Mouse (Mus musculus) G1E (cell line): ENCODE data around the gene Trim62. TPM values are rescaled to one million over a fixed set of nuclear protein-coding genes. Genes with fewer than 3 reads are reported as not detected.

ENCODE experiments used
- ATAC-seq: 2 replicates; pipeline ENCODE4 v1.8.0; 2016; ENCODE audit warnings: mild to moderate bottlenecking; ENCODE audit not compliant: insufficient number of reproducible peaks, poor library complexity, low FRiP score, severe bottlenecking; ENCODE audit errors: extremely low read depth
- DNase-seq: peaks from one replicate; pipeline ENCODE4 v3.0.0; 2012; ENCODE audit warnings: low spot score
- H3K27me3 ChIP-seq: 2 replicates; pipeline ENCODE4 v1.6.1; 2012; ENCODE audit warnings: mild to moderate bottlenecking, low read length, inconsistent platforms; ENCODE audit not compliant: insufficient read depth
- H3K36me3 ChIP-seq: replicated peaks from 2 replicates; pipeline ENCODE3; 2012; ENCODE audit warnings: mild to moderate bottlenecking, inconsistent platforms
- H3K4me1 ChIP-seq: 2 replicates; pipeline ENCODE4 v1.6.1; 2012; ENCODE audit warnings: low read depth, low read length, inconsistent platforms, mixed read lengths; ENCODE audit not compliant: insufficient read depth
- H3K4me3 ChIP-seq: 2 replicates; pipeline ENCODE4 v1.5.1; 2012; ENCODE audit warnings: low read depth, mild to moderate bottlenecking, inconsistent platforms, low read length, moderate library complexity, mixed read lengths
- H3K9me3 ChIP-seq: replicated peaks from 2 replicates; pipeline ENCODE4 v1.6.1; 2012; ENCODE audit warnings: inconsistent platforms
- CTCF ChIP-seq: IDR thresholded peaks from 2 replicates; pipeline ENCODE4 v1.5.1; 2012; ENCODE audit warnings: low read depth, low read length, inconsistent platforms, mixed read lengths
- GATA1 ChIP-seq: IDR thresholded peaks from 2 replicates; pipeline ENCODE4 v1.6.1; 2012; ENCODE audit warnings: borderline replicate concordance, low read length, inconsistent platforms, mixed read lengths
- GATA2 ChIP-seq: IDR thresholded peaks from 2 replicates; pipeline ENCODE4 v1.6.1; 2012; ENCODE audit warnings: low read depth, low read length, inconsistent platforms, borderline replicate concordance
- POLR2AphosphoS5 ChIP-seq: IDR thresholded peaks from 2 replicates; pipeline ENCODE4 v1.6.1; 2012; ENCODE audit warnings: low read depth, low read length, inconsistent platforms; ENCODE audit not compliant: insufficient replicate concordance
- TAL1 ChIP-seq: conservative IDR thresholded peaks from 2 replicates; pipeline ENCODE4 v1.6.1; 2012; ENCODE audit warnings: low read depth, low read length, inconsistent platforms, mixed read lengths
- polyA plus RNA-seq: library from polyadenylated mRNA; stranded (reverse); fragments of >175 nt; gene quantifications from 2 replicates; pipeline ENCODE4 v1.2.3, GENCODE M21; 2012
- total RNA-seq, 2 experiments: library from RNA; stranded (forward) in 1 of 2; stranded (reverse) in 1 of 2; fragments of 200-1000 nt in 1 of 2; fragments of >200 nt in 1 of 2; fragmentation: Nextera tagmentation in 1 of 2; gene quantifications; 2 replicates each; pipeline ENCODE4 v1.2.3; 2014 to 2017

The Trim62 gene
- total and polyA plus RNA-seq, 3 experiments = 0.16 TPM; not detected in 2

GRCm38 (mm10) chr4:128883801-128884710 lies 676 bp downstream of the Trim62 start:
- peaks cover 5% of the 10 kb centered on the region; the same call in 1 of the 2 replicates for H3K27me3 ChIP-seq
- H3K4me3 ChIP-seq = peak overlapping the region; percentile 4; the same call in 1 of the 2 replicates
- H3K4me1 ChIP-seq = no peaks in the 10 kb centered on the region
- H3K9me3 ChIP-seq = peaks cover 11% of the 10 kb centered on the region
- TF ChIP-seq GATA2 (no peak), POLR2AphosphoS5 (no peak), CTCF (no peak), GATA1 (no peak), TAL1 (no peak)
- DNase-seq (no peak), ATAC-seq (no peak)
- no peaks in the 10 kb centered on the region for H3K36me3 ChIP-seq

- no peaks in the 10 kb centered on the region for H3K4me1 ChIP-seq
- no peaks in the 10 kb centered on the region for H3K36me3 ChIP-seq
- peaks cover 5% of the 10 kb centered on the region; the same call in 1 of the 2 replicates for H3K27me3 ChIP-seq
- no peak for TF ChIP-seq POLR2AphosphoS5
- no peak for TF ChIP-seq CTCF
- no peak for TF ChIP-seq GATA2
- TF ChIP-seq GATA1 = no peak
- no peak for TF ChIP-seq TAL1
- ATAC-seq = no peak
- H3K4me3 ChIP-seq = no peak overlapping the region
- peaks cover 11% of the 10 kb centered on the region for H3K9me3 ChIP-seq
- DNase-seq = no peak
Measured at GRCm38 (mm10) chr4:128884711-128885095, 1.3 kb downstream of the Trim62 start.

- Histone ChIP-seq H3K36me3 (no peaks in the 10 kb centered on the region), H3K27me3 (peaks cover 5% of the 10 kb centered on the region; the same call in 1 of the 2 replicates), H3K9me3 (peaks cover 11% of the 10 kb centered on the region), H3K4me3 (no peak overlapping the region), H3K4me1 (no peaks in the 10 kb centered on the region)
- TF ChIP-seq GATA1 = no peak
- no peak for TF ChIP-seq POLR2AphosphoS5
- TF ChIP-seq TAL1 = no peak
- TF ChIP-seq CTCF = no peak
- no peak for TF ChIP-seq GATA2
- no peak for ATAC-seq
- DNase-seq = no peak
Measured at GRCm38 (mm10) chr4:128885540-128885939, 2.2 kb downstream of the Trim62 start.

- Histone ChIP-seq H3K27me3 (peaks cover 5% of the 10 kb centered on the region; the same call in 1 of the 2 replicates), H3K4me1 (no peaks in the 10 kb centered on the region), H3K36me3 (no peaks in the 10 kb centered on the region), H3K4me3 (no peak overlapping the region), H3K9me3 (peaks cover 11% of the 10 kb centered on the region)
- no peak for TF ChIP-seq CTCF
- no peak for TF ChIP-seq GATA1
- TF ChIP-seq TAL1 = no peak
- TF ChIP-seq POLR2AphosphoS5 = no peak
- no peak for TF ChIP-seq GATA2
- ATAC-seq = no peak
- DNase-seq = no peak
Measured at GRCm38 (mm10) chr4:128886571-128886970, 3.2 kb downstream of the Trim62 start.

GRCm38 (mm10) chr4:128887026-128887425 lies 3.6 kb downstream of the Trim62 start:
- ATAC-seq = no peak
- H3K36me3 ChIP-seq = no peaks in the 10 kb centered on the region
- peaks cover 5% of the 10 kb centered on the region; the same call in 1 of the 2 replicates for H3K27me3 ChIP-seq

GRCm38 (mm10) chr4:128887641-128888091 lies 4.3 kb downstream of the Trim62 start:
- DNase-seq = no peak
- Histone ChIP-seq H3K9me3 (peaks cover 11% of the 10 kb centered on the region), H3K4me1 (no peaks in the 10 kb centered on the region), H3K4me3 (no peak overlapping the region), H3K27me3 (peaks cover 5% of the 10 kb centered on the region; the same call in 1 of the 2 replicates), H3K36me3 (no peaks in the 10 kb centered on the region)
- TF ChIP-seq GATA1 = no peak
- ATAC-seq = no peak

More at GRCm38 (mm10) chr4:128887026-128887425, 3.6 kb downstream of the Trim62 start:
- DNase-seq = no peak
- TF ChIP-seq POLR2AphosphoS5 (no peak), GATA2 (no peak), TAL1 (no peak), GATA1 (no peak), CTCF (no peak)
- Histone ChIP-seq H3K4me1 (no peaks in the 10 kb centered on the region), H3K4me3 (no peak overlapping the region), H3K9me3 (peaks cover 11% of the 10 kb centered on the region)
